Mouse (Mus musculus) CH12F3 (cell line): ENCODE results near the gene Akt1.

Experiments used
- in situ Hi-C: fragments of 300-500 bp; cut with MboI; formaldehyde crosslinking; loops from 2 replicates; pipeline ENCODE4 v1.14.3; 2020; ENCODE audit warnings: low sequenced_read_pairs

The Akt1 gene

DNA sequence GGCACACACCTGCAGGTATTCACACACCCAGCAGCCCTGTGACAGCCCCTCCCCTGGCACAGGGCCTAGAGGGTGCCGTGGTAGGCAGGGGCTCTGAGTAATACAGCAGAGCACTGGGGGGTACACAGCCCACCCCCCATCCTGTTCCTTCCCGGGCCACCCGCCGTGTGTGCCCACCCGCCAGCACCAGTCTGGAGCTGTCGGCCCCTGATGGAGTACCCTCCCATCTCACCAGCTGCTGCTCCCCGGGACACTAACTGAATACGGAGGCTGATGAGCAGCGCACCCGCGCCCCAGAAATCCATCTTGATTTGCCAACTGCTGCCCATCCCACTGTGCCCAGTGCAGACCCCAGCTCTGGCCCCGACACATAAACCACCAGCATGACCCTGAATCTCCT is 11.0 kb downstream of the Akt1 start:
- in situ Hi-C loops = loop anchor here (5.0 kb wide), 1 partner anchor 44 kb away; no protein-coding TSS in a partner anchor

DNA sequence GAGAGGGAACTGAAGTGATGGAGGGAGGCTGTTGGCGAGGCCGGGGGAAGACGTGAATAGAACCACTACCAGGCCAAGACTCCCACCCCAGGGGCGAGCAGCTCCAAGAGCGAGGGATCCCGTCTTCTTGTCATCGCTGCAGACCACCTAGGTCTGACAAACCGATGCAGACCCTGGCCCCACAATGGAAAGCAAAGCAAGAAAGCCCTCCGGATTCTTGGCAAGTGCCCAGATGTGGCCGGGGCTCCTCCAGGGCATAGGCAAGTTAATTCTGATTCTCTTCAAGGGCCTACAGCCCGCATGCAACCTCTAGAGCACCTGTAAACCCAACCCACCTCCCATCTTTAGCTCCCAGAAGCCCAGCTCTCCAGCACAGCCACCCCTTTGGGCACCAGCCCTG is 11.4 kb downstream of the Akt1 start:
- in situ Hi-C loops = loop anchor here (5.0 kb wide), 1 partner anchor 44 kb away; no protein-coding TSS in a partner anchor

DNA sequence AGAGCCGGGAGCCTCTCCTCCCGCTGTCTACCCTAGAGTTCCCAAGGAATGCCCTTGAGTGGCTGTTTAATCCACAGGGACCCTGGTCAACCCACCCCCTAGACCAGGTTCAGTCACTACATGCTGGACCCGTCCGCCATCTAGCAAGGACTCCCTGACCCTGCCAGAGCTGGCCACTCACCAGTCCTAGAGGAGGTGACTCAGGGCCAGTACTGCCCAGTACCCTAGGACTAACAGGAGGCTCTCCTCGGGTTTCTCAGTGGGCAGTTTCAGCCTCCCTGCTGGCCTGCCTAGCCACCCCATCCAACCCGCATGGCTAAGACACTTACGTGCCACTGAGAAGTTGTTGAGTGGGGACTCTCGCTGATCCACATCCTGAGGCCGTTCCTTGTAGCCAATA is 12.8 kb downstream of the Akt1 start:
- in situ Hi-C loops = loop anchor here (5.0 kb wide), 1 partner anchor 45 kb away; no protein-coding TSS in a partner anchor

DNA sequence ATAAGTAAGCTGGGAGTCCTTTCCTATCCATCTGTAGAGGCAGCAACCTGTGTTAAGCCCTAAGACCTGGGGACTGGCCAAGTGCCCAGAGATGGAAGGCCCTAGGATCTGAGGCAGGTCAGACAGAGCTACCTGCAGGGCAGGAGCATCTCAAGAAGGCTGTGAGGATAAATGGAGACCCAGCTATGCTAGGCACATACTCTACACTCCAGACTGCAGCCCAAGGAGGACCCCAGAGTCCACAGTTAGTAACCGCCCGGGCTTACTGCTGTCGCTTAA is 13.4 kb downstream of the Akt1 start:
- in situ Hi-C loops = loop anchor here (5.0 kb wide), 1 partner anchor 46 kb away; no protein-coding TSS in a partner anchor

DNA sequence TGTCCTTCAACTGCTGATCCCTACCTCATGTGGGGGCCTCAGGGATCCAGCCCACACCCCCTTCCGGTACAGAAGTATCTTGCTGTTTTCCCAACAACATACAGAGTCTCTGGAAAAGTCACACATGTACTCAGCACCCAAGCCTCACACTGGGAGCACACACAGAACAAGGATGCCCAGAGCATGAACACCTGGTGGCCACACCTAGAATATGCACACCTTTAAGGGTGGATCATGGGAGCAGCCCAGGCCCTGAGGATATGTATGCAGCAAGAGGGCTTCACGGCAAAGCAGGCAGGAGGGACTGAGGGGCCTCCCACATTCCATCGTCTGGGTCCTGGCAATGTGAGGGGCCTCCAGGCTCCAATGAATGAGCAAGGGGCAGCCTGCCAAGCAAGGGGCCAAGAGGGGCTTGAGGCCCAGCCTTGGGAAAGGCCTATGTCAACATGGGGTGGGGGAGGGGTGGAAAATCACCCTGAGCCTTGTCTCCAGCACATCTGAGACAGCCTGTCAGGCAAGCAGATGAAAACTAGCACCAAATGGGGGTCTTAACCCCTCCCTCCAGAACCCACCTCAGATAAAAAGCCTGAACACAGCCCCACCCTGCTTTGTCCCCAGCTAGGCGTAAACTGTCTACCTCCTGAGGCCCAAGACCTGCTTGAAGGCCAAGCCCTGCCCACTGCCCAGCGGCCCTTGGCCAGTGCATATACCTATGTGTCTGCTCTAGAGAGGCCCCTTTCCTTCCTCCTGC is 13.9 kb downstream of the Akt1 start:
- in situ Hi-C loops = loop anchor here (5.0 kb wide), 1 partner anchor 47 kb away; no protein-coding TSS in a partner anchor

DNA sequence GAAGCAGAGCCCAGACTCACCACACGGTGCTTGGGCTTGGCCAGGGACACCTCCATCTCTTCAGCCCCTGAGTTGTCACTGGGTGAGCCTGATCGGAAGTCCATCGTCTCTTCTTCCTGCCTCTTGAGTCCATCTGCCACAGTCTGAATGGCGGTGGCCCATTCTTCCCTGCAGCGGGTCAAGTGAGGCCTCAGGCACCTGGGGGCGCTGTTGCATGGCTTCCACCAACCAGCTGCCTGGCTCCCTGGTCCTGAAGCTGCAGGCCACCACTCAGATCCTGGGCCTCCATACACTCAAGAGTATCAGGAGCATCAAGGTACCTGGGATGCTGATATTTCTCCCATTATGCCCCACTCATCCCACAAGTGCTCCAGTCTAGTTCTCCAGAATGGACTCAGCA is 15.6 kb downstream of the Akt1 start:
- in situ Hi-C loops = no loop called here

DNA sequence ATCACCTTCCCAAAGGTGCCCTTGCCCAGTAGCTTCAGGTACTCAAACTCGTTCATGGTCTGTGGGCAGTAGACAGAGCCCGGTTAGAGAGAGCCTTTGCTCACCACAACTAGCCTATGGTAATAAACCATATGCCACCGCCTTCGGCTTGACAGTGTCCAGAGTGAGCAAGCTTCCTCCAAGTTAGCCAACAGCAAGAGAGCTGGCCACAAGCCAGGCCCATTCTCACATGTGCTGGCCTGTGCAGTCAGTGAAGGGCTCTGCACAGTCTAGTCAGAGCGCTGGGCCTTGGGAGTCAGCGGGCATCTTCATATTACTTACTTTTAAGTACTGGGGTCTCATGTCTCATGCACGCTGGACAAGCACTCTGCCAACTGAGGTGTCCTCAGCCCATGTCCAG is 16.1 kb downstream of the Akt1 start:
- in situ Hi-C loops = no loop called here

DNA sequence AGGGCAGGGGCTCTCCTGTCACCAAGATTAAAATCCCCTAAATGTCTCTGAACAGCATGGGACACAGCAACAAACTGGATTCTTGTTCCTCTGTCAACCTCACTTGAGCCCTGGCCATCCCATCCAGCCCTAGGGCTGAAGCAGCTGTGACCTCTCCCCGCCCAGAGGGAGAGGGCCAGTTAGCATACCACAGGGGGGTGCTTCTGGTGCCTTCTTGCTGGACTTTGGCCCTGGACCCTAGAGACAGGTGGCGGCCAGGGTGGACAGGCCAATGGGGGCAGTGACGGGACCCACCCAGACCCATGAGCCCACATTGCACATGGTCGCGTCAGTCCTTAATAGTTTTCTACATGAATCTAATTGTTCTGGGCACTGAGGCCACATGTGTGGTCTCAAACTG is 20.6 kb downstream of the Akt1 start:
- in situ Hi-C loops = no loop called here

DNA sequence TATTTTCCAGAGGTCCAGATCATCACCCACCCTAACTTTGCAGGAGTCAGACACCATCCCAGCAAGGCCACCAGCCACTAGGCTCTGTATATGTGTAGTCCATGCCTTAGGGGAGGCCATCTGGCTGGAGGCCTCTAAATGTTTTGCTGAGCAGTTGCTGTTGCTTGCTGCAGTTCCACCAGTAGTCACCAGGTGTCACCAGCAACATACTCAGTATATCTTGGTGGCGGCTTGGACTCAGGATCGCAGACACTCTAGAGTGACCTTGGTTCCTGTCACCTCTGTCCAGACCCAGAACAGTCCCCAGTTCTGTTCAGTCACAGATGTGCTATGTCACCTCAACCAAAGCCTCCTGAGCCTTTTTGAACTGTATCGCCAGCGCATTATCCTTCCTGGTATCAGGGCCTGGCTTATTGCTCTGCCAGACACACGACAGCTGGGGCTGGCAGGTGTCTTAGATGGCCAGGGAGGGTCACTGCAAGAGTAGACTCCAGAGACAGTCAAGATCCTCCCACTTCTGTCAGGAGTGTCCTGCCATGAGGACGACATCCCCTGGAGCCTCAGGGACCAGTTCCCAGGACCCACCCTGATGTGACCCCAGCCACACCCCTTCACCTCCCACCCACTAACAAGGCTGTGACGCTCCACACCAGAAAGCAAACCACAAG is 21.4 kb downstream of the Akt1 start:
- in situ Hi-C loops = no loop called here

DNA sequence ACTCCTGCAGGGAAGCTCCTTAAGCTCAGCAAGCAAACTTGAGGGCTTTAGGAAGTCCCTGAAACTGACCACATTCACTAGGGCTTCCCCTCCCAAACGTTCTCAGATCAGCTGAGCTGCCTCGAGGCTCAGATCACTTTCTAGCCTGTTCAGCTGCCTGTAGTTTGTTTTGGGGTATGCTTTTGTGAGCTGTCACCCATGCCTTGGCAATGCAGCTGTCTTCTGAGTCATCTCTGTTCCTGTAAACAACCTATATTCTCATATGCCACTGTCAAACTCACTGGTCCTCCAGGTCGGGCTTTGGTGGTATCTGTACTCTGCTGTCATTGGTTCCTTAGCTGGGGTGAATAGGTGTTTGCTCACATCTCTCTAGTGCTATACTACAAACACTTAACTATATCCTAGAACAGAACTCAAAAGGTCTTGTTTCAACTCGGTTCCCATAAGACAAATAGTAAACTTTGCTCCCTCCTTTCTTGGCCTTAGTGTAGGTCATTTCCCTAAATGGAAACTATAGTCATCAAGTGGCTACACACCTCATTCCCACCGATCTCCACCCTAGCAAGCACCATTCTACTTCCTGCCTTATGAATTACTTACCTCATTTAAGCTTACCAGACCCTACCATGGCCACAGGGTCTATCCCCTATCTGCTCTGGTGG is 22.8 kb downstream of the Akt1 start:
- in situ Hi-C loops = no loop called here

DNA sequence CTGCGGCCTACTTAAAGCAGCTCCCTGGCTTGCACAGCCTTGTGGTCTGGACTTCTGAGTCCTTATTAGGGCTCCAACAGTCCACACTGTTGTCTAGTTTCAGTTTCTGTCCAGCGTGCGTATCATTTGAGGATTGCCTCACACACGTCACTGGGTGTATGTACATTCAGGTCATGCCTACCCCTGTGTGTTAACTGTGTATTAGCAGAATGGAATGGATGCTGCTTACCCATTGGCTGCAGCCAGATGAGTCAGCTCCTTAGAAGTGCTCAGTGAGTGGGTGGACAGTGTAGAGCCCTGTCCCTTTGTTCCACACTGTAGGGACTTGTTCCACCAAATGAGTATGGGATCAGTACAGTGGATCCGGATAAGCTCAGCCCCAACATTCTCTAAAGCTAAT is 26.6 kb downstream of the Akt1 start:
- in situ Hi-C loops = no loop called here

DNA sequence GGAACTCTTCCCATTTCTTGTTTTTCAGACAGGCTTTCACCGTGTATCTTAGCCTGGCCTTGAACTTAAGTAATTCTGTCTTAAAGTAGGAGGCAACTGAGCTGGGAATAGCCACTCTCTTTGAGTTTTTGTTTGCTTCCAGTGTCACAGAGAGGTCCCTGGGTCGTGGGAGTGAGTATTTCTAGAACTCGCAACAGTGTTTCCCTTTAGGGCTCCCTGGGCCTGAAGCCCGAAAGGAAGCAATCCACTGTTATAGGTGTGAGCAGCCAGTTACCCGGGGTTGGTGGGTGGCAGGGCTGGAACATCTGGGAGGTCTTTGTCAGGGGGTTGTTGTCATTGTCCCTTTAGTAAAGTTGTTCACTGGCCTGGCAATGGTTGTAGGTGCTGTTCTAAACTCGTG is 28.5 kb downstream of the Akt1 start:
- in situ Hi-C loops = no loop called here

DNA sequence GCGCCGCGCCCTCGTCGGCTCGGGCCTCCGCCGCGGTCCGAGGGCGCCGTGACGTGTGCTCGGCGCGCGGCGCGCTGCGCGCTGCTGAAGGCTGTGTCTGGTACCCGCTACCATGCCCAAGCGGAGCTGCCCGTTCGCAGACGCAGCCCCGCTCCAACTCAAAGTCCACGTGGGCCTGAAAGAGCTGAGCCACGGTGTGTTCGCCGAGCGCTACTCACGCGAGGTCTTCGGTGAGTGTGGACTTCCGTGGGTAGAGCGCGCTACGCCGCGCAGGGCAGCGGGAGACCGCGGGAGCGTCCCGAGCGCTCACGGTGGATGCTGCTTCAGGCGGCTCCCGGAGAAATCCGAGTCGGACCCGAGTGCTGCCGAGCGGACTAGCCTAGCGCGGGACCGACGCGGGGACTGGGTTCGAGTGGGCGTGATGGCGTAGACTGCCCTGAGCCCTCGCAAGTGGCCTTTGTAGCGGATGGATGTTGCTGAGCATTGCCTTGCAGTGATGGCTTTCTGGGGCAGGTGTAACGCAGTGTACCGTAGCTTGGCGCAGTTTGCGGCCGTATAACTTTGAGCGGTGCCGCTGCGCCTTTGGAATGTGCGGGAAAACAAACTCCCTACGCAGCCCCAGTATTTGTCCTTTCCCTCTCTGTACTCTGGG is 29.7 kb downstream of the Akt1 start:
- in situ Hi-C loops = no loop called here

DNA sequence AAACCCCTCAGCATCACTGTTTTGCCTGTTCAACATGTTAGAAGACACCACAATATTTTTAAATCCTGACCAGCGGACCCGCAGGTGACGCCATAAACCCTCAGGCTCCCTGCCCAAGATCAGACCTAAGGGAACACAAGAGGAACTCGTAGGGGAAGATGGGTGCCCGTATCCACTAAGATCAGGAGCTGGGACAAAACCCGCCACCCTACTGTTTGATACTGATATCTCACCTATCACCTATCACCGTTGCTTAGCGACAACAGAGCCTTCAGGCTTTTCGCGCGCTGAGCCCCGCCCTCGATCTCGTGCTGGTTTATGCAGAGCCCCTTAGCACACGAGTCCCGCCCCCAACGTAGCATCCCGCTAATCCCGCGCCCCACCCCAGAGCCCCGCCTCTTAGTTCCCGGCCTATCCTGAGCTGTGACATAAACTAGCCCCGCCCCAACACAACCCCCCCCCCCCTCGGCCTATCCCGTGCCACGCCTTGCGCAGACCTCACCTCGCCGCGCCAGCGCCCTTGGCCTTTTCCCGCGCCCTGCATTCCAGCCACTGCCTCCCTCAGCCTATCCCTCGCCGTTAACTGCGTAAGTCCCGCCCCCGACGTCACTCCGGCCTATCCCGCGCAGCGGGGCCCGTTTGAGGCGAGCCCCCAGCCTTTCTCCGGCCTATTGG is 30.4 kb downstream of the Akt1 start, which contains the start of gene Siva1:
Gene Siva1, plus strand, starts transcription at position 500 of the 675 bp plus-strand sequence.
- in situ Hi-C loops = no loop called here

DNA sequence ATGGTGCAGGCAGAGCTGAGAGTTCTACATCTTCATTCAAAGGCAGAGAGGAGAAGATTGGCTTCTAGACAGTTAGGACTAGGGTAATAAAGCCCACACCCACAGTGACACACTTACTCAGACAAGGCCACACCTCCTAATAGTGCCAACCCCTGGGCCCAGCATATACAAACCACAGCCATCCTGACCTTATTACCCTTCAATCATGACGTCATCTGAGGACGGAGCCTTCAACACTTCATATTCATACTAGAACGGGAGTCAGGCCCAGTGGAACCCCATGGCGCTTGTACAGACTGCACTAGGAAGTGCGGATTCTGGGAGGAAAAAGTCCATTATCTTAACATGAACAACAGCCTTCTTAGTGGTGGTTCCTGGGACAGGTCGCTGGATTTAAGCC is 31.6 kb downstream of the Akt1 start:
- in situ Hi-C loops = no loop called here

DNA sequence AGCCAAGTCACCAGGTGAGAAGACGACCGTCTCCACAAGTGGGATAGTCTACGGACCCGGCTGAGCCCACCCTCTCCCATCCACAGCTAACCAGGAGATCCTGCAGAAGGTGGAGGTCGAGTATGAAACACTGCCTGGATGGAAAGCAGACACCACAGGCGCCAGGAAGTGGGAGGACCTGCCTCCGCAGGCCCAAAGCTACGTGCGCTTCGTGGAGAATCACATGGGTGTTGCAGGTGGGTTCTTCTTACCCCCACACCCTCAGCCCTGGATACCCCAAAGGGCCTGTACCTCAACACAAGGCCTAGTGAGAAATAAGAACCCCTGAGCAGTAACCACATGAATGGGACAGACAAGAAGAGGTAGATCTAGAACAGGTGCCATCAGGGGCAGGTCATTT is 35.2 kb downstream of the Akt1 start:
- in situ Hi-C loops = no loop called here

DNA sequence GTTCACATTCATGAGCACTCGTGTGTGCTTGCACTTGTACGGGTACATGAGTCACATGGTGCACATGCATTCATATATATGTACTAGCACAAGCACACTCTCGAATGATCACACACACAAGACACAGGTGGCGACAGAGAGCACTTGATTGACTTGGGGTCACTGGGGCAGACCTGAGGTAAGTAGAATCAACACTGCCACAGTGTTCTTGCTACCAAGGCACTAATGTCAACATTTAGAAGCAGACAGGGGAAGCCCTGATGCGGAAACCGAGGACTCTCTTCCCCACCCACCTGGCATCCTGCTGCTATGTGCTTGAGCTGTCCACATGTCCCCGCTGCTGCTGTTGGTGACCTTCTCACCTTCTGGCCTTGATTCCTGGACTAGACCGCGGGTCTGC is 41.0 kb downstream of the Akt1 start:
- in situ Hi-C loops = no loop called here

DNA sequence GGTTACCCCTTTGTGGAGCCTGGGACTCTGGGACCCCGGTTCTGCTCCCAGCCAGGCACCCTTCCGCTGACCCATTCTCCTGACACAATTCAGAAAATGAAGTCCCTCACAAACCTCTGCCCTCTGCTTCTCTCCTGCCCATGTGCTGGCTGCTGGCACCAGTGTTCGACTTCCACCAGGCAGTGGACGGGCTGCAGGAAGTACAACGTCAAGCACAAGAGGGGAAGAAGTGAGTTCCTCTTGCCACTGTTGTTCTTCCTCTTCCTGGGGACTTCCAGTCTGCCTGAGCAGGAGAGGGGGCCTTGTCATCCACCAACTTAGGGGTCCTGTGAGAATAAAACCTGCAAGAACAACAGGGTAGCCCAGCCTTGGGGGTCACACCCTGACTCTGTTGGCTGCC is 41.8 kb downstream of the Akt1 start:
- in situ Hi-C loops = no loop called here

DNA sequence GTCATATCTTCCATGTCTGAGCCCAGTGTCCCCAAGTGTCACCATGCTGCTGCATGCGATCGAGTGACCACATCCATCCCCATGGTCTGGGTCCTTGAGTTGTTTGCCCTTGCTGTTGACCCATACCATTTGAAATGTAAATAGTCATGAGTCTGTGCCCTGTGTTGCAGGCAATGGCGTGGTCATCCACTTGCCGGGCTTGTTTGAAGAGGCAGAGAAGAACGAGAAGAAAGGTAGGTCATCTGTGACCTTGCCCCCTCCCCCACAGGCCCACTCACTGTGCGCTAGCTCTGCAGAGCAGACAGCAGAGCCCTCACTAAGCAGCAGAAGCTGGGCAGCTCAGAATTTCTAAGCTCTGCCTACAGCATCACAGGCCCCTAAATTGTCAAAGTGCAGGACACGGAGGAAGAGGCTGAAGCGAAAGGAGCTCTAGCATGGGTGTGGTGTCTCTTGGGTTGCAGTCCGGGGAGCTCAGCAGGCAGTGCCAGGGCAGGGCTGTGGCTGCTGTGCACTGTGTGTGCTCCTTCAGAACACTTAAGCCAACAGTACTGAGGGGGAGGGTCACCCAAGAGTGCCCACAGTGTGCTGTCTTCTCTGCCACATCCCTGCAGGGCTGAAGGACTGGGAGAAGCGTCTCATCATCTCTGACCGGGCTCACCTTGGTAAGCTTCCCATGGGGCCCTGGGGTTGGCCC is 42.5 kb downstream of the Akt1 start:
- in situ Hi-C loops = no loop called here

DNA sequence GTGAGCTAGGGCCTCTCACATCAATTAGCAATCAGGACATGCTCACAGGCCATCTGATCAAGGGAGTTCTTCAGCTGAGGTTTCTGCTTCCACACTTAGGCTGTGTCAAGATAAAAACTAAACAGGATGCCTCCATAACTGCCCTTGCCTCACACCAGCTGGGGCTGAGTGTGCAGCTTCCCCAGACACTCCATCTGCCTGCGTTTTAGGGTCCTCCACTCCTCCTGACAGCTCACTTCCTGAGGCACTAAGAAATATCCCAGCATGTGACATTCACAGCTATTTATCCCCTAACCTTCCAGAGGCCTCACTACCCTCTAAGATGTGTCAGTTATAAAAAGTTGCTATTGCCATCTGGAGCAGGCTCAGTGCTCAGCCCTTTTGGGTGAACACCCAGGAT is 43.2 kb downstream of the Akt1 start:
- in situ Hi-C loops = no loop called here
